24 mouse cellular contexts compared by ENCODE assay signal in genomic region chr14:59858501-59859225, GRCm38 (mm10).
DNase-seq lines count a peak whose midpoint lies in the region; ATAC-seq lines count a peak whose summit lies in the region.
"Had no signal": no experiment of that assay in that cellular context is flagged by ENCODE, and none has a peak within 500 bp of the region (broad histone marks: within the 10 kb centered on the region; RNA-seq: fewer than 3 reads in every experiment).

No protein-coding gene starts in this region.

- no peaks in the 10 kb centered on the region for H3K27me3 ChIP-seq in heart, embryonic 16.5 days (ENCODE audit: control insufficient read depth, insufficient read depth, low read length)
- no peaks in the 10 kb centered on the region for H3K27me3 ChIP-seq in heart, embryonic 12.5 days (replicated peaks)
- no peaks in the 10 kb centered on the region for H3K27me3 ChIP-seq in limb, embryonic 10.5 days (ENCODE audit: low read depth, poor library complexity, severe bottlenecking)
- H3K27me3 ChIP-seq: embryonic facial prominence, embryonic 12.5 days; forebrain, embryonic 12.5 days; heart, embryonic 13.5 days; intestine, embryonic 15.5 days; midbrain, embryonic 13.5 days had no signal

- H3K4me3 ChIP-seq in heart, embryonic 16.5 days (ENCODE audit: low read length) = no peak overlapping the region
- no peak overlapping the region for H3K4me3 ChIP-seq in heart, embryonic 12.5 days
- no peak overlapping the region for H3K4me3 ChIP-seq in limb, embryonic 10.5 days
- H3K4me3 ChIP-seq: embryonic facial prominence, embryonic 12.5 days; erythroblast, embryonic 14.5 days; forebrain, embryonic 12.5 days; heart, embryonic 13.5 days; intestine, embryonic 15.5 days; layer of hippocampus, adult 2 months; midbrain, embryonic 13.5 days had no signal

- peak overlapping the region; percentile 2; the same call in 1 of the 2 replicates for H3K27ac ChIP-seq in heart, embryonic 16.5 days (ENCODE audit: low read length)
- H3K27ac ChIP-seq in heart, embryonic 12.5 days (ENCODE audit: poor library complexity, severe bottlenecking) = no peak overlapping the region
- 0 out of 2 replicates have a peak overlapping the region, but pooled peaks have one; percentile 36 for H3K27ac ChIP-seq in limb, embryonic 10.5 days
- H3K27ac ChIP-seq: embryonic facial prominence, embryonic 12.5 days; forebrain, embryonic 12.5 days; heart, embryonic 13.5 days; intestine, embryonic 15.5 days; layer of hippocampus, adult 2 months; midbrain, embryonic 13.5 days; stomach, postnatal 0 days had no signal

- peak; percentile 66; the same call in 1 of the 2 replicates for ATAC-seq in heart, embryonic 16.5 days (replicated peaks; ENCODE audit: extremely low read depth, insufficient read depth, low FRiP score)
- no peak for ATAC-seq in heart, embryonic 12.5 days (ENCODE audit: insufficient number of reproducible peaks, low FRiP score)
- ATAC-seq in megakaryocyte progenitor cell, adult 5-6 weeks (replicated peaks; ENCODE audit: poor library complexity) = no peak
- ATAC-seq: CD4-positive, CD25-positive, alpha-beta regulatory T cell, adult 4 months; hindbrain, embryonic 16.5 days; intestine, embryonic 15.5 days; lung, postnatal 0 days; midbrain, embryonic 13.5 days; Patski had no signal

- no peaks in the 10 kb centered on the region for H3K9me3 ChIP-seq in heart, embryonic 16.5 days (replicated peaks; ENCODE audit: control insufficient read depth, low read length)
- no peaks in the 10 kb centered on the region for H3K9me3 ChIP-seq in heart, embryonic 12.5 days (replicated peaks)
- no peaks in the 10 kb centered on the region for H3K9me3 ChIP-seq in limb, embryonic 10.5 days (replicated peaks)
- H3K9me3 ChIP-seq: embryonic facial prominence, embryonic 12.5 days; forebrain, embryonic 12.5 days; intestine, embryonic 15.5 days; midbrain, embryonic 13.5 days had no signal

- no peak overlapping the region for H3K4me2 ChIP-seq in heart, embryonic 16.5 days (ENCODE audit: low read depth, low read length)
- H3K4me2 ChIP-seq in heart, embryonic 12.5 days = no peak overlapping the region
- H3K4me2 ChIP-seq: embryonic facial prominence, embryonic 12.5 days; forebrain, embryonic 12.5 days; heart, embryonic 13.5 days; intestine, embryonic 15.5 days; midbrain, embryonic 13.5 days had no signal

- 67% methylated on average over 6 of the region's 6 CpGs for WGBS in heart, embryonic 16.5 days
- WGBS in heart, embryonic 12.5 days = 81% methylated on average over 6 of the region's 6 CpGs
- whole genome bisulfite sequencing in limb, embryonic 10.5 days = 85% methylated on average over 6 of the region's 6 CpGs

- no peaks in the 10 kb centered on the region for H3K4me1 ChIP-seq in heart, embryonic 16.5 days (ENCODE audit: control insufficient read depth, insufficient read depth, low read length)
- peaks cover 15% of the 10 kb centered on the region for H3K4me1 ChIP-seq in heart, embryonic 12.5 days (replicated peaks)
- H3K4me1 ChIP-seq in limb, embryonic 10.5 days = peaks cover 18% of the 10 kb centered on the region

- DNase-seq in limb, embryonic 10.5 days (ENCODE audit: low spot score) = no peak
- DNase-seq in thymus, adult 18-20 months = peak; percentile 51 to 56
- DNase-seq in thymus, postnatal 36 days = peak; percentile 59 to 81
- no peak for DNase-seq in spleen, adult 12 weeks (ENCODE audit: low spot score)
- DNase-seq: adrenal gland, postnatal 36 days; cerebellum, adult 9-10 months; heart, postnatal 4 days; kidney, adult 9 months; kidney, postnatal 14 days had no signal

- H3K9ac ChIP-seq in heart, embryonic 16.5 days (ENCODE audit: low read length) = no peak overlapping the region
- H3K9ac ChIP-seq in heart, embryonic 12.5 days = no peak overlapping the region
- H3K9ac ChIP-seq: embryonic facial prominence, embryonic 12.5 days; forebrain, embryonic 12.5 days; heart, embryonic 13.5 days; intestine, embryonic 15.5 days; midbrain, embryonic 13.5 days had no signal

- no peaks in the 10 kb centered on the region for H3K36me3 ChIP-seq in heart, embryonic 16.5 days (ENCODE audit: control insufficient read depth, insufficient read depth)
- no peaks in the 10 kb centered on the region for H3K36me3 ChIP-seq in heart, embryonic 12.5 days
- no peaks in the 10 kb centered on the region for H3K36me3 ChIP-seq in limb, embryonic 10.5 days
- H3K36me3 ChIP-seq: embryonic facial prominence, embryonic 12.5 days; forebrain, embryonic 12.5 days; heart, embryonic 13.5 days; intestine, embryonic 15.5 days had no signal

Comparison
In these comparisons a context has a peak if more than half of its experiments do, and no peak if none do; other contexts are left out.
1. DNase-seq: peak in thymus, adult 18-20 months (2 of 2) and thymus, postnatal 36 days (2 of 2); none in limb, embryonic 10.5 days (single experiment) and spleen, adult 12 weeks (single experiment).